Mouse (Mus musculus) limb, embryonic 13.5 days (tissue): ENCODE measurements around the gene Pip5kl1. TPM values are rescaled to one million over a fixed set of nuclear protein-coding genes. Genes with fewer than 3 reads are reported as not detected.

Source experiments
- ATAC-seq: fragments of 200-750 bp; cut with Nextera tagmentation; 2 replicates; pipeline ENCODE4 v1.8.0; 2017; ENCODE audit warnings: low read depth, moderate number of reproducible peaks, moderate TSS enrichment; ENCODE audit not compliant: low FRiP score
- H3K27ac ChIP-seq: fragments of 300-500 bp; sonication (generic); 2 replicates; pipeline ENCODE4 v1.5.1; 2015; ENCODE audit warnings: inconsistent platforms, mild to moderate bottlenecking, moderate library complexity
- H3K27me3 ChIP-seq: fragments of 300-500 bp; sonication (generic); 2 replicates; pipeline ENCODE4 v1.6.1; 2015; ENCODE audit warnings: mild to moderate bottlenecking, inconsistent platforms
- H3K36me3 ChIP-seq: fragments of 300-500 bp; sonication (generic); 2 replicates; pipeline ENCODE4 v1.6.1; 2015; ENCODE audit warnings: inconsistent platforms, mild to moderate bottlenecking, moderate library complexity
- H3K4me1 ChIP-seq: fragments of 300-500 bp; sonication (generic); 2 replicates; pipeline ENCODE4 v1.6.1; 2015; ENCODE audit warnings: inconsistent platforms
- H3K4me2 ChIP-seq: fragments of 300-500 bp; sonication (generic); replicated peaks from 2 replicates; pipeline ENCODE4 v1.6.1; 2015; ENCODE audit warnings: inconsistent platforms, mild to moderate bottlenecking, moderate library complexity
- H3K4me3 ChIP-seq: fragments of 300-500 bp; sonication (generic); 2 replicates; pipeline ENCODE4 v1.5.1; 2015; ENCODE audit warnings: moderate library complexity, mild to moderate bottlenecking, inconsistent platforms
- H3K9ac ChIP-seq: fragments of 300-500 bp; sonication (generic); 2 replicates; pipeline ENCODE4 v1.6.1; 2015; ENCODE audit warnings: mild to moderate bottlenecking, inconsistent platforms
- H3K9me3 ChIP-seq: fragments of 300-500 bp; sonication (generic); 2 replicates; pipeline ENCODE4 v1.6.1; 2016; ENCODE audit warnings: inconsistent platforms
- WGBS: fragments of 180-500 bp; shearing (Covaris S2); methylation state at CpG from one replicate; pipeline ENCODE4 v1.1.7; 2015; 5-methylcytosine and 5-hydroxymethylcytosine counted together
- polyA plus RNA-seq: library from polyadenylated mRNA; unstranded; fragments of >200 nt; fragmentation: Nextera tagmentation; extraction: Ambion mirVana; gene quantifications from 2 replicates; pipeline ENCODE4 v1.2.1, GENCODE M21; 2015

Pip5kl1 gene
- polyA plus RNA-seq, 1 experiment from 2014 or later = 1.8 TPM

DNA sequence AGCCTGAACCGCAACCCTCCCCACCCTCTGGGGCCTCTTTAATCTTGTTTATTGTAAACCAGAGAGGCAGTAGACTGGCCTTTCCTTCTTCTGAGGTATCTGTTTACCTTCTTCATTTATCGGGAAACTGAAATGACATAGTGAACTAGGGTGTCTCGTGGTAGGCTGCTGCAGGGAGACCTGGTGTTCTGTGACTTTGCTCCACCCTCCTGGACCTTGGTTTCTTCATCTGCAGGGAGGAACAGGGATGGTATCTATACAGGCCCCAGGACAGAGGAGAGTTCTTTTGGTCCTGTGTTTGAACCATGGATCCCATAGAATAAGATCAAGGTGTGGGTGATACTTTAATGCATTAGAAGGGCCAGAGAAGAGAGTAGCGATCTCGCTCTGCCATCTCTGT, 23.4 kb upstream of the Pip5kl1 start:
- H3K4me1 ChIP-seq = peaks cover 37% of the 10 kb centered on the region
- WGBS = 69% methylated on average over 5 of the region's 5 CpGs
- peaks cover 4% of the 10 kb centered on the region; the same call in 1 of the 2 replicates for H3K36me3 ChIP-seq
- no peak overlapping the region for H3K9ac ChIP-seq
- H3K4me2 ChIP-seq = no peak overlapping the region
- no peaks in the 10 kb centered on the region for H3K9me3 ChIP-seq
- H3K4me3 ChIP-seq = no peak overlapping the region
- H3K27ac ChIP-seq = no peak overlapping the region
- H3K27me3 ChIP-seq = no peaks in the 10 kb centered on the region
- no peak for ATAC-seq

DNA sequence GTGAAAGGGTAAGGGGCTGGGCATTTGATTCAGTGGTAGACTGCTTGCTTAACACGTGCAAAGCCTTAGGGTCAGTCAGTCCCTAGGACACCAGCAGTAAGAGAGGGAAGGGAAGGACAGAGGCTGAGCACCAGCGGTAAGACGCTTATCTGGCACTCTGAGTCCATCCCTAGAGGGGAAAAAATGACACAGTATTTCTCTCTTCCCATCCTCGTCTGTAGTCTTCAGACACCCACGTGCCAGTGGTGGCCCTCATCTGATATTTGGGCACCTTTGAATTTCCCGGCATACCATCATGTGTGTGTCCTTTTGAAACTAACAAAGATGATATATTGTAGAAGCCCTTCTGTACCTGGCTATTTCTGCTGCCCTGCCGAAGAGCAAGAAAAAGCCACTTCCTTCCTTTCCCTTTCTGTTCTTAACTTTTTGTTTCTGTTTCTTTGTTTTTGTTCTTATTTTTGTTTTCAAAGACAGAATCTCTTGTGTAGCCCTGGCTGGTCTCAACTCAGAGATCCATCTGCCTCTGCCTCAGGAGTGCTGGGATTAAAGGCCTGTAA, 20.9 kb upstream of the Pip5kl1 start:
- Histone ChIP-seq H3K36me3 (peaks cover 10% of the 10 kb centered on the region), H3K4me3 (no peak overlapping the region), H3K27me3 (no peaks in the 10 kb centered on the region), H3K9ac (no peak overlapping the region), H3K27ac (no peak overlapping the region), H3K9me3 (no peaks in the 10 kb centered on the region), H3K4me2 (no peak overlapping the region), H3K4me1 (peaks cover 43% of the 10 kb centered on the region)
- 84% methylated on average over 7 of the region's 7 CpGs for WGBS
- ATAC-seq = no peak

DNA sequence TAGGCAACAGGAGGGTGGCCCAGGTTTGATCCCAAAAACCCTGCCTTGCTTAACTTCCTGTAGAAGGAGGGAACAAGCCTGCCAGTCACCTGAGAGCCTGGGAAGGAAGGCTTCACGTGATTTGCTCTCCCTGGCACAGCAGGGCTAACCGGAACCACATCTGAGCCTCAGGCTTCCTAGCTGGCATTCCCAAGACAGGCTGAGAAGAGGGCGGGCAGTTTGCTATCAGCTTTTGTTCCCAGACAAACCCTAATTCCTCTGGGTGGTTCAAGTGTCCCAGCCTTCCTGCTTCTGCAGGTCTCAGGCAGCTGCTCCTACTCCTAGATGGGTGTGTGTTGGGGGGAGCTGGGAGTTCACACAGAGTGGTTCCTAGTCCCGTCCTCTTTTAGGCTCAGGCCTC, 19.1 kb upstream of the Pip5kl1 start:
- ATAC-seq = no peak; the same call in 1 of the 2 replicates
- WGBS = 57% methylated on average over 4 of the region's 4 CpGs
- no peak overlapping the region for H3K4me3 ChIP-seq
- no peak overlapping the region; the same call in 1 of the 2 replicates for H3K27ac ChIP-seq
- H3K27me3 ChIP-seq = no peaks in the 10 kb centered on the region
- H3K36me3 ChIP-seq = peaks cover 28% of the 10 kb centered on the region
- peaks cover 25% of the 10 kb centered on the region for H3K4me1 ChIP-seq
- H3K9me3 ChIP-seq = no peaks in the 10 kb centered on the region
- peak overlapping the region; percentile 25; the same call in 1 of the 2 replicates for H3K9ac ChIP-seq
- no peak overlapping the region for H3K4me2 ChIP-seq

DNA sequence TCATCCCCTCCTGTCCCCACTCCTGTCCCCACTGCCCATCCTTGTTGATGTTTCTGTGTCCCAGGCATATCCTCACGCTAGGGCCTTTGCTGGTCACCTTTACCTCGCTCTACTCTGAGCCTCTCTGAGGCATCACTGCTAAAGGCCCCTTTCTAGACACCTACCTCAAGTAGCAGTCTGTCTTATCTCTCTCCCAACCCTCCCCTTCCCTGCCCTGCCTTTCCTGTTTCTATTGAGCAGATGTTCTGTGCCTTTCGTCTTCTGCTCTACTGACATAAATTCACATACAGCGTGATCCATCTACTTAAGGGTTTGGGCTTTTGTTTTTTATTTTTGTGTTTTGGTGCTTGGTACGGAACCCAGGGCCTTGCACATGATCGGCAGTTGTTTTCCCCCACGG, 18.6 kb upstream of the Pip5kl1 start:
- no peak overlapping the region for H3K4me2 ChIP-seq
- H3K27ac ChIP-seq = peak overlapping the region; percentile 3; the same call in 1 of the 2 replicates
- no peaks in the 10 kb centered on the region for H3K27me3 ChIP-seq
- no peaks in the 10 kb centered on the region for H3K9me3 ChIP-seq
- H3K9ac ChIP-seq = no peak overlapping the region
- H3K4me3 ChIP-seq = no peak overlapping the region
- peaks cover 21% of the 10 kb centered on the region for H3K4me1 ChIP-seq
- no peak for ATAC-seq
- WGBS = 85% methylated on average over 7 of the region's 7 CpGs
- H3K36me3 ChIP-seq = peaks cover 33% of the 10 kb centered on the region

GRCm38 (mm10) chr2:32559570-32559969, 15.0 kb upstream of the Pip5kl1 start:
- Histone ChIP-seq H3K9ac (no peak overlapping the region), H3K4me1 (peaks cover 20% of the 10 kb centered on the region), H3K27me3 (no peaks in the 10 kb centered on the region), H3K4me3 (no peak overlapping the region), H3K36me3 (peaks cover 64% of the 10 kb centered on the region), H3K4me2 (no peak overlapping the region), H3K9me3 (no peaks in the 10 kb centered on the region), H3K27ac (0 out of 2 replicates have a peak overlapping the region, but pooled peaks have one; percentile 22)
- no peak for ATAC-seq
- WGBS = 72% methylated on average over 5 of the region's 5 CpGs

DNA sequence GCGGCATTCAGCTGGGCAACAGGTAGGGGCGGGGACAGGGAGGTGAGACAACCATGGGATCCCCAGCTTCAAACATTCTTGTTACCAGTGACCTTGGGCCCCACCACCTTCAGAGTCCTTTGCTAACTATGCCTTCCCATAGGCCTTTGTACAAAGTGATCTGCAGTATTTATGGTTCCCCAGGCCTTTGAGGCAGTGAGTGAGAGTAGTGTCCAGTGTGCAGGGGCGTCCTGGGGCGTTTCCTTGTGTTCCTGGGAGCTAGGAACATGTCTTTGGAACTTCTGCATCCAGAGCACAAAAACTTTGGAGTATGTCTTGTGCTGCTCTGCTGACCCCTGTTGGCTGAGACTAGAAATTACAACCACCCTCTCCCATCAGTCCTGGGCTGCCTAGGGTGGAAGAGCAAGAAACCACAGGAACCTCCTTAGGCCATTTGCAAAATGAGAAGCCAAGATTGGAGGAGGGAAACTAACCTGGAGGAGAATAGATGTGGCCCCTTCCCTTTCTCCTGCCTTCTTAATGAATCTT, 8.0 kb upstream of the Pip5kl1 start:
- Histone ChIP-seq H3K27ac (0 out of 2 replicates have a peak overlapping the region, but pooled peaks have one; percentile 33), H3K27me3 (no peaks in the 10 kb centered on the region), H3K9ac (no peak overlapping the region), H3K36me3 (peaks cover 73% of the 10 kb centered on the region), H3K4me2 (no peak overlapping the region), H3K4me1 (peaks cover 8% of the 10 kb centered on the region), H3K9me3 (no peaks in the 10 kb centered on the region), H3K4me3 (no peak overlapping the region)
- WGBS = 42% methylated on average over 4 of the region's 4 CpGs
- no peak for ATAC-seq

GRCm38 (mm10) chr2:32568149-32568548, 6.4 kb upstream of the Pip5kl1 start:
- Histone ChIP-seq H3K36me3 (peaks cover 64% of the 10 kb centered on the region), H3K4me3 (no peak overlapping the region), H3K27ac (no peak overlapping the region), H3K9me3 (no peaks in the 10 kb centered on the region), H3K9ac (no peak overlapping the region), H3K27me3 (no peaks in the 10 kb centered on the region), H3K4me1 (peaks cover 18% of the 10 kb centered on the region), H3K4me2 (no peak overlapping the region)
- WGBS = 72% methylated on average over 5 of the region's 5 CpGs
- no peak for ATAC-seq

GRCm38 (mm10) chr2:32568941-32569340, 5.7 kb upstream of the Pip5kl1 start:
- no peak for ATAC-seq

GRCm38 (mm10) chr2:32570698-32571494, 3.7 kb upstream of the Pip5kl1 start, which contains the start of gene Dpm2:
Gene Dpm2 (plus strand): TSS chr2:32570858.
- Histone ChIP-seq H3K9ac (peak within 1 kb of the TSS; percentile 79), H3K27me3 (no peaks in the 10 kb centered on the region), H3K4me2 (peak within 1 kb of the TSS; percentile 90), H3K9me3 (no peaks in the 10 kb centered on the region), H3K4me3 (peak within 1 kb of the TSS; percentile 82), H3K36me3 (peaks cover 43% of the 10 kb centered on the region), H3K4me1 (peaks cover 22% of the 10 kb centered on the region), H3K27ac (peak within 1 kb of the TSS; percentile 48; the same call in 1 of the 2 replicates)
- ATAC-seq = peak; percentile 85
- WGBS = 1% methylated on average over 36 of the region's 36 CpGs

More at GRCm38 (mm10) chr2:32568941-32569340, 5.7 kb upstream of the Pip5kl1 start:
- H3K27ac ChIP-seq = no peak overlapping the region
- peaks cover 18% of the 10 kb centered on the region for H3K4me1 ChIP-seq
- H3K9me3 ChIP-seq = no peaks in the 10 kb centered on the region
- H3K4me2 ChIP-seq = no peak overlapping the region
- 88% methylated on average over 3 of the region's 3 CpGs for WGBS
- no peaks in the 10 kb centered on the region for H3K27me3 ChIP-seq
- H3K36me3 ChIP-seq = peaks cover 63% of the 10 kb centered on the region
- no peak overlapping the region for H3K4me3 ChIP-seq
- no peak overlapping the region for H3K9ac ChIP-seq

DNA sequence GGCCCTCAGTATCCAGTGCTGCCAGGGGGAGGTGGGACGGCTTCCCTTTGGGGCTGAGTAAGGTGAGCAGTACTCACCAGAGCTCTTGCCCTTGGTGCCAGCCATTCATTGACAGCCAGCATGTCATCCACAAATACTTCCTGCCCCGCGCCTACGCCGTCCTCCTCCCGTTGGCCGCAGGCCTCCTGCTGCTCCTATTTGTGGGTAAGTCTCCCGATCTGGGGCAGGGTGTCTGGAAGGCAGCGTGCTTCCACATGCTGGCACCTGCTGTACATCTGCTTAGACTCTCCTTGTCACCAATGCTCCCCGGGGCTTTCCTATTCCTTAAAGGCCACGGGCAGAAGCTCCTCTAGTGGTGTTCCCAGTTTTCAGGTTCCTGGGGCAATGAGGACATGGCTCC, 2.4 kb upstream of the Pip5kl1 start:
- H3K27me3 ChIP-seq = peaks cover 6% of the 10 kb centered on the region
- no peaks in the 10 kb centered on the region for H3K9me3 ChIP-seq
- H3K4me1 ChIP-seq = peaks cover 25% of the 10 kb centered on the region
- peak overlapping the region; percentile 90; the same call in 1 of the 2 replicates for H3K4me2 ChIP-seq
- H3K36me3 ChIP-seq = peaks cover 31% of the 10 kb centered on the region
- ATAC-seq = no peak
- H3K27ac ChIP-seq = no peak overlapping the region
- H3K4me3 ChIP-seq = peak overlapping the region; percentile 82
- WGBS = 90% methylated on average over 11 of the region's 11 CpGs
- H3K9ac ChIP-seq = no peak overlapping the region

DNA sequence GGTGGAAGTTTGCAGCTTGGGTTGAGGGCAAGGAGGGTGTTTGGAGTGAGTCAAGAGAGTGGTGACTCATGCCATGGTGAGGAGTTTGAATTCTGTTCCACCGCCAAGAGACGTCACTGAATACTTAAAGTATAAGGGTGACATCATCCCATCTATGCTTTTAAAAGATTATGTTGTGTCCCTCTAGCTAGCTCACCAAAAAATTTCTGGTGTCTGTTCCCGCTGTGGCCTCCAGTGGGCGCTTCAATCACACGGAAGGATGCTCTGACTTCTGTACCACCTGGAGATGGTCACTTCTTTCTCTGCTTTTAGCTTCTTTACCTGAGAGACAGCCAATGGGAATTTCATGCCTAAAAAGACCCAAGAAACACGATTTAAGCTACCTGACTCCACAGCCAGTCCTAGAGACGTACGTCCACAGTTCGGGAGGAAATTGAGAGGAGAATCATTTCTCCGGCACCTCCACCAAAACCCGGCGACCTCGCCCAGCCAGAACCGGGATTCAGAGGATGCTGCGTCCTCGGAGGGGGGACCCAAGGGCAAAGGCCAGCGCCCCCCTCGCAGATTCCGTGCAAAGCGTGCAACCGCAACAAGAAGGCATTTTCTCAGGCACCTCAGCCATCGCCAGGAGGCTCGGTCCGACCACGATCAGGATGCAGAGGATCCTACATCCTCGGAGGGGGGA, 446 bp downstream of the Pip5kl1 start:
- Histone ChIP-seq H3K27me3 (peaks cover 34% of the 10 kb centered on the region), H3K4me1 (peaks cover 25% of the 10 kb centered on the region), H3K4me3 (peak overlapping the region; percentile 50), H3K9ac (peak overlapping the region; percentile 66), H3K9me3 (no peaks in the 10 kb centered on the region), H3K4me2 (peak overlapping the region; percentile 87), H3K36me3 (peaks cover 11% of the 10 kb centered on the region), H3K27ac (no peak overlapping the region)
- WGBS = under 1% methylated on average over 26 of the region's 26 CpGs
- 0 out of 2 replicates have a peak, but pooled peaks have one; percentile 2 for ATAC-seq
